Mouse (Mus musculus): ENCODE measurements around the gene Ttll5.

GRCm38 (mm10) chr12:86103852-86104251, 279.4 kb downstream of the Ttll5 start:
- TF ChIP-seq POLR2A (IDR thresholded peaks at IDR 0.05; ENCODE audit: low read depth, low read length) = no peak
- no peak for TF ChIP-seq CTCF (IDR thresholded peaks at IDR 0.05; ENCODE audit: extremely low read depth, insufficient read length, insufficient replicate concordance, low read depth, low read length)

All from small intestine, adult 2 months (tissue).